Mouse (Mus musculus) embryonic facial prominence, embryonic 11.5 days (tissue): ENCODE measurements around the gene Jmy. TPM values are rescaled to one million over a fixed set of nuclear protein-coding genes. Genes with fewer than 3 reads are reported as not detected.
"Not testable (repeated sequence)": the region's sequence is repeated elsewhere in the genome, so short reads cannot be mapped to it uniquely, and the experiment has no call there.

Experiments
- ATAC-seq: fragments of 200-750 bp; cut with Nextera tagmentation; replicated peaks from 2 replicates; pipeline ENCODE4 v1.8.0; 2017; ENCODE audit warnings: low read depth; ENCODE audit not compliant: insufficient number of reproducible peaks, low FRiP score, low TSS enrichment
- DNase-seq: peaks from one replicate; pipeline ENCODE4 v3.0.0-alpha.2; 2015; ENCODE audit warnings: low spot score
- H3K27ac ChIP-seq: fragments of 300-500 bp; sonication (generic); replicated peaks from 2 replicates; pipeline ENCODE4 v1.5.1; 2014; ENCODE audit warnings: mild to moderate bottlenecking, low read depth, low read length, control low read depth
- H3K27me3 ChIP-seq: fragments of 300-500 bp; sonication (generic); 2 replicates; pipeline ENCODE4 v1.6.1; 2014; ENCODE audit warnings: mild to moderate bottlenecking, low read length, moderate library complexity, mixed read lengths; ENCODE audit not compliant: control insufficient read depth, insufficient read depth
- H3K36me3 ChIP-seq: fragments of 300-500 bp; sonication (generic); replicated peaks from 2 replicates; pipeline ENCODE4 v1.6.1; 2014; ENCODE audit warnings: low read depth, mild to moderate bottlenecking, low read length, moderate library complexity, mixed read lengths; ENCODE audit not compliant: control insufficient read depth, insufficient read depth
- H3K4me1 ChIP-seq: fragments of 300-500 bp; sonication (generic); 2 replicates; pipeline ENCODE4 v1.6.1; 2014; ENCODE audit warnings: low read length, mixed read lengths; ENCODE audit not compliant: control insufficient read depth, insufficient read depth
- H3K4me2 ChIP-seq: fragments of 300-500 bp; sonication (generic); 2 replicates; pipeline ENCODE4 v1.6.1; 2014; ENCODE audit warnings: low read depth, mild to moderate bottlenecking, control low read depth, low read length, moderate library complexity
- H3K4me3 ChIP-seq: fragments of 300-500 bp; sonication (generic); 2 replicates; pipeline ENCODE4 v1.5.1; 2014; ENCODE audit warnings: low read depth, low read length, control low read depth
- H3K9ac ChIP-seq: fragments of 300-500 bp; sonication (generic); replicated peaks from 2 replicates; pipeline ENCODE4 v1.6.1; 2014; ENCODE audit warnings: mild to moderate bottlenecking, control low read depth, low read length
- H3K9me3 ChIP-seq: fragments of 300-500 bp; sonication (generic); replicated peaks from 2 replicates; pipeline ENCODE4 v1.6.1; 2016; ENCODE audit warnings: mild to moderate bottlenecking, low read length, inconsistent platforms, mixed read lengths; ENCODE audit not compliant: control insufficient read depth
- WGBS: fragments of 180-500 bp; shearing (Covaris S2); extraction: QIAGEN DNeasy Blood & Tissue Kit; methylation state at CpG from one replicate; pipeline ENCODE4 v1.1.7; 2014; 5-methylcytosine and 5-hydroxymethylcytosine counted together
- polyA plus RNA-seq: library from polyadenylated mRNA; unstranded; fragments of >200 nt; fragmentation: Nextera tagmentation; extraction: Ambion mirVana; gene quantifications from 2 replicates; pipeline ENCODE4 v1.2.1, GENCODE M21; 2014

Gene Jmy
- polyA plus RNA-seq, 1 experiment from 2014 or later = 4.3 TPM

GRCm38 (mm10) chr13:93510447-93511180 lies 11.0 kb upstream of the Jmy start:
- Histone ChIP-seq H3K36me3 (no peaks in the 10 kb centered on the region), H3K4me2 (no peak overlapping the region), H3K4me1 (no peaks in the 10 kb centered on the region), H3K4me3 (no peak overlapping the region), H3K9ac (no peak overlapping the region), H3K27ac (no peak overlapping the region), H3K9me3 (no peaks in the 10 kb centered on the region), H3K27me3 (no peaks in the 10 kb centered on the region)
- ATAC-seq (no peak), DNase-seq (no peak)
- WGBS = 66% methylated on average over 16 of the region's 16 CpGs

GRCm38 (mm10) chr13:93506920-93507319 lies 7.3 kb upstream of the Jmy start:
- H3K9me3 ChIP-seq, H3K4me1 ChIP-seq, H3K27ac ChIP-seq, H3K9ac ChIP-seq, H3K4me2 ChIP-seq, H3K4me3 ChIP-seq, H3K27me3 ChIP-seq, ATAC-seq, H3K36me3 ChIP-seq, DNase-seq: not testable (repeated sequence)
- WGBS = 91% methylated on average over 5 of the region's 5 CpGs

GRCm38 (mm10) chr13:93501724-93502123 lies 2.1 kb upstream of the Jmy start:
- Histone ChIP-seq H3K27me3 (no peaks in the 10 kb centered on the region), H3K4me2 (no peak overlapping the region), H3K27ac (no peak overlapping the region), H3K36me3 (no peaks in the 10 kb centered on the region), H3K9ac (no peak overlapping the region), H3K4me1 (no peaks in the 10 kb centered on the region), H3K9me3 (no peaks in the 10 kb centered on the region), H3K4me3 (no peak overlapping the region)
- WGBS = 43% methylated on average over 4 of the region's 4 CpGs
- ATAC-seq (no peak), DNase-seq (peak; percentile 46)

DNA sequence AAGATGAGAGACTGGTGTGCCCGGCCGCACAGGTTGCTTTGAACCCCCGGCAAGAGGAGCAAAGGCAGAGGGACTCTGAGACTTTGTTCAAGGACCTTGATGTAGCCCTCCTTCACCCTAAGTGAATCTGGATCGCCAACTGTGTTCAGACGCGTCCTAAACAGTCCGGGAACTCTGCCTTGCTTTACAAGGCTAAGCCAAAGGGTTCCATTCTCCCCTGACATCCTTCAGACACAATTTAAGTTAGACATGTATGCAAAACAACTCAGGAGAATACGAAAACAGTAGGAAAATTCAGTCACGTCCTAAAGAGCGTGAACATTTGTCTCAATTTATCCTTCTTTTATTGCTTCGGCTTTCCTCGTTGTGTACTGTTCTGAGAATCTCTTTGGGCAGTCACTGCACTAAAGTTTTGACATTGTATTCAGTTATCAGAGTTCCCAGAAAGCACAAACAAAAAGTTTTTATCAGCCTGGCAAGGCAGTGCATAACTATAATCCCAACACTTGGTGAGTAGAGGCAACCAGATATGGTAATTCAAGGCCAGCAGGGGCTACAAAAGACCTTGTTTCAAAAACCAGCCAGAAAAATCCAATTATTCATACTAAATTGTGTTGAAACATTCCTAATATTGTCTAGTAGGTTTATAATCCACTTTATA lies 495 bp upstream of the Jmy start:
- no peaks in the 10 kb centered on the region for H3K9me3 ChIP-seq
- H3K4me2 ChIP-seq = peak overlapping the region; percentile 88
- WGBS = 15% methylated on average over 12 of the region's 12 CpGs
- H3K4me3 ChIP-seq = peak overlapping the region; percentile 92
- no peaks in the 10 kb centered on the region for H3K36me3 ChIP-seq
- H3K9ac ChIP-seq = peak overlapping the region; percentile 92
- no peaks in the 10 kb centered on the region for H3K4me1 ChIP-seq
- ATAC-seq = no peak
- DNase-seq = no peak
- H3K27ac ChIP-seq = peak overlapping the region; percentile 91; the same call in 1 of the 2 replicates
- no peaks in the 10 kb centered on the region for H3K27me3 ChIP-seq

GRCm38 (mm10) chr13:93498211-93499166 lies 1.1 kb downstream of the Jmy start:
- DNase-seq = peak; percentile 51
- Histone ChIP-seq H3K27ac (peak overlapping the region; percentile 91), H3K4me2 (peak overlapping the region; percentile 88), H3K9me3 (no peaks in the 10 kb centered on the region), H3K4me1 (no peaks in the 10 kb centered on the region), H3K27me3 (no peaks in the 10 kb centered on the region), H3K9ac (peak overlapping the region; percentile 92), H3K36me3 (no peaks in the 10 kb centered on the region), H3K4me3 (peak overlapping the region; percentile 92)
- peak; percentile 26; the same call in 1 of the 2 replicates for ATAC-seq
- 0% methylated on average over 82 of the region's 94 CpGs for WGBS

- H3K4me1 ChIP-seq = no peaks in the 10 kb centered on the region
- H3K4me2 ChIP-seq = peak overlapping the region; percentile 88
- no peak overlapping the region for H3K9ac ChIP-seq
- no peaks in the 10 kb centered on the region for H3K27me3 ChIP-seq
- WGBS = 39% methylated on average over 1 of the region's 1 CpGs
- ATAC-seq = no peak
- H3K36me3 ChIP-seq = no peaks in the 10 kb centered on the region
- peak overlapping the region; percentile 92 for H3K4me3 ChIP-seq
- no peak overlapping the region for H3K27ac ChIP-seq
- no peaks in the 10 kb centered on the region for H3K9me3 ChIP-seq
- DNase-seq = no peak
These were observed 2.6 kb downstream of the Jmy start for GRCm38 (mm10) chr13:93496977-93497376.

DNA sequence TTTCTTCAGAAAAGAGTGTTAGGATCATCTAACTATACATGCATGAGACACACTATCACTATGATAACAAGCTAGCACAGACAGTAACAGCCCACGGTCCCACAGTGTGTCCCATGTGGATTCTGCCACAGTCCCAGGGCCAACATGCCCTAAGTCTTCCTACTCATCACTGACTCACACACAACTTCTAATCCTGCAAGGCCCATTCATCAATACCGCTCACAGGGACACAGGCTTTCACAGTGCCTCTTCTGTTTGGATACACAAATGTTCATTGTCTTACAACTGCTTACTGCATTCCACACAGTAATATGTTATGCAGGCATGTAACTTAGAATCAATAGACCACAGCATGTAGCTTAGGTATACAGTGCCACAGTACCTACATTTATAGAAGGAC lies 11.1 kb downstream of the Jmy start:
- Histone ChIP-seq H3K27me3 (no peaks in the 10 kb centered on the region), H3K4me2 (no peak overlapping the region), H3K27ac (no peak overlapping the region), H3K4me3 (no peak overlapping the region), H3K9me3 (no peaks in the 10 kb centered on the region), H3K36me3 (no peaks in the 10 kb centered on the region; the same call in 1 of the 2 replicates), H3K4me1 (no peaks in the 10 kb centered on the region), H3K9ac (no peak overlapping the region)
- ATAC-seq (no peak), DNase-seq (no peak)
- 65% methylated on average over 2 of the region's 2 CpGs for WGBS
